ENCODE assay signal across 15 mouse cellular contexts in genomic region chr9:110094761-110095160, GRCm38 (mm10).
"Had no signal": no experiment of that assay in that cellular context is flagged by ENCODE, and none has a peak within 500 bp of the region (broad histone marks: within the 10 kb centered on the region; RNA-seq: fewer than 3 reads in every experiment).

No protein-coding gene starts in this region.

- H3K4me2 ChIP-seq: limb, embryonic 13.5 days; neural tube, embryonic 15.5 days had no signal

- H3K4me1 ChIP-seq: midbrain, embryonic 10.5 days had no signal

- H3K27me3 ChIP-seq: limb, embryonic 13.5 days; neural tube, embryonic 15.5 days had no signal

- H3K9ac ChIP-seq: limb, embryonic 13.5 days; liver, embryonic 14.5 days; neural tube, embryonic 15.5 days had no signal

- H3K27ac ChIP-seq: kidney, postnatal 0 days; limb, embryonic 13.5 days; liver, embryonic 14.5 days; macrophage; midbrain, embryonic 10.5 days; neural tube, embryonic 15.5 days had no signal

- H3K4me3 ChIP-seq: limb, embryonic 13.5 days; midbrain, embryonic 10.5 days; myocyte; neural tube, embryonic 15.5 days had no signal

- DNase-seq: kidney, adult 11 months; kidney, adult 9 months; kidney, postnatal 36 days; left cerebral cortex, postnatal 4 days; lung, adult 2 months; lung, postnatal 10 days; thymus, adult 18-20 months; thymus, postnatal 14 days had no signal

- H3K9me3 ChIP-seq: limb, embryonic 13.5 days; midbrain, embryonic 10.5 days; neural tube, embryonic 15.5 days had no signal
